Comparison of ENCODE assay signal across 11 mouse cellular contexts in genomic region chr11:74751352-74752066, GRCm38 (mm10). TPM values are rescaled to one million over a fixed set of nuclear protein-coding genes. Genes with fewer than 3 reads are reported as not detected.
A peak's percentile ranks its signal among the peaks of the same experiment; 100 is the strongest.
DNase-seq lines count a peak whose midpoint lies in the region; ATAC-seq lines count a peak whose summit lies in the region.
"Had no signal": no experiment of that assay in that cellular context is flagged by ENCODE, and none has a peak within 500 bp of the region (broad histone marks: within the 10 kb centered on the region; RNA-seq: fewer than 3 reads in every experiment).

No protein-coding gene starts in this region.

- H3K4me3 ChIP-seq in hindbrain, embryonic 12.5 days, result no peak overlapping the region
- no peak overlapping the region for H3K4me3 ChIP-seq in limb, embryonic 15.5 days

- H3K4me1 ChIP-seq in hindbrain, embryonic 12.5 days, result no peaks in the 10 kb centered on the region
- H3K4me1 ChIP-seq in limb, embryonic 15.5 days, result peaks cover 4% of the 10 kb centered on the region; the same call in 1 of the 2 replicates

- H3K36me3 ChIP-seq in hindbrain, embryonic 12.5 days, result no peaks in the 10 kb centered on the region
- no peaks in the 10 kb centered on the region for H3K36me3 ChIP-seq in limb, embryonic 15.5 days

- H3K27me3 ChIP-seq in hindbrain, embryonic 12.5 days, result no peaks in the 10 kb centered on the region
- H3K27me3 ChIP-seq in limb, embryonic 15.5 days, result no peaks in the 10 kb centered on the region

- H3K4me2 ChIP-seq in hindbrain, embryonic 12.5 days (replicated peaks), result no peak overlapping the region
- no peak overlapping the region for H3K4me2 ChIP-seq in limb, embryonic 15.5 days

- H3K9me3 ChIP-seq in hindbrain, embryonic 12.5 days (replicated peaks), result no peaks in the 10 kb centered on the region
- no peaks in the 10 kb centered on the region for H3K9me3 ChIP-seq in limb, embryonic 15.5 days

- WGBS in hindbrain, embryonic 12.5 days, result 41% methylated on average over 9 of the region's 9 CpGs
- 64% methylated on average over 9 of the region's 9 CpGs for WGBS in limb, embryonic 15.5 days

- peak overlapping the region; percentile 18; the same call in 1 of the 2 replicates for H3K27ac ChIP-seq in hindbrain, embryonic 12.5 days
- H3K27ac ChIP-seq in limb, embryonic 15.5 days, result peak overlapping the region; percentile 14; the same call in 1 of the 2 replicates

- H3K9ac ChIP-seq in hindbrain, embryonic 12.5 days, result no peak overlapping the region
- no peak overlapping the region for H3K9ac ChIP-seq in limb, embryonic 15.5 days
- H3K9ac ChIP-seq: liver, postnatal 0 days had no signal

- DNase-seq in right cerebral cortex, postnatal 4 days, result peak; percentile 4
- DNase-seq in right cerebral cortex, postnatal 25 days, result no peak
- DNase-seq in thymus, postnatal 25 days, result no peak
- DNase-seq in lung, postnatal 36 days, result no peak
- DNase-seq: liver, postnatal 0 days; spleen, adult 18-20 months; thymus, postnatal 36 days had no signal

- ATAC-seq in hindbrain, embryonic 12.5 days (ENCODE audit: low FRiP score), result no peak
- ATAC-seq in limb, embryonic 15.5 days (ENCODE audit: insufficient number of reproducible peaks, low FRiP score, low TSS enrichment, low read depth), result no peak
- no peak for ATAC-seq in megakaryocyte-erythroid progenitor cell, adult 5-6 weeks (replicated peaks; ENCODE audit: low FRiP score, low TSS enrichment, poor library complexity, severe bottlenecking)
- no peak for ATAC-seq in monocyte, adult 5-6 weeks (replicated peaks; ENCODE audit: insufficient number of reproducible peaks, low FRiP score, low TSS enrichment, poor library complexity, severe bottlenecking)
- ATAC-seq: liver, postnatal 0 days had no signal

RNA-seq across cellular contexts. Expression of gene Mettl16, which starts 19.1 kb away (rescaled TPM):
- polyA plus RNA-seq in hindbrain, embryonic 12.5 days (2016; fragmentation: Nextera tagmentation; extraction: Ambion mirVana), result 57.5 and 58.5 TPM in 2 replicates
- polyA plus RNA-seq in limb, embryonic 15.5 days (2015; fragmentation: Nextera tagmentation; extraction: Ambion mirVana), result 47.3 and 49.0 TPM in 2 replicates
- total RNA-seq in megakaryocyte-erythroid progenitor cell, adult 5-6 weeks (2014; fragmentation: Nextera tagmentation), result 18.0 and 36.3 TPM in 2 replicates
- total RNA-seq in megakaryocyte-erythroid progenitor cell, adult 5-6 weeks (2017), result 43.1 and 44.7 TPM in 2 replicates
- total RNA-seq in monocyte, adult 5-6 weeks (2017), result 26.1 to 29.5 TPM (median 28.1 TPM) in 3 replicates

RNA-seq across cellular contexts. Expression of gene Pafah1b1, which starts 27.0 kb away (rescaled TPM):
- polyA plus RNA-seq in hindbrain, embryonic 12.5 days (2016; fragmentation: Nextera tagmentation; extraction: Ambion mirVana), result 77.8 and 85.6 TPM in 2 replicates
- polyA plus RNA-seq in limb, embryonic 15.5 days (2015; fragmentation: Nextera tagmentation; extraction: Ambion mirVana), result 44.7 and 46.2 TPM in 2 replicates
- total RNA-seq in megakaryocyte-erythroid progenitor cell, adult 5-6 weeks (2014; fragmentation: Nextera tagmentation), result 41.2 and 43.9 TPM in 2 replicates
- 46.5 and 58.5 TPM in 2 replicates for total RNA-seq in megakaryocyte-erythroid progenitor cell, adult 5-6 weeks (2017)
- total RNA-seq in monocyte, adult 5-6 weeks (2017), result 110 to 123 TPM (median 118 TPM) in 3 replicates
